In the genomic region with DNA sequence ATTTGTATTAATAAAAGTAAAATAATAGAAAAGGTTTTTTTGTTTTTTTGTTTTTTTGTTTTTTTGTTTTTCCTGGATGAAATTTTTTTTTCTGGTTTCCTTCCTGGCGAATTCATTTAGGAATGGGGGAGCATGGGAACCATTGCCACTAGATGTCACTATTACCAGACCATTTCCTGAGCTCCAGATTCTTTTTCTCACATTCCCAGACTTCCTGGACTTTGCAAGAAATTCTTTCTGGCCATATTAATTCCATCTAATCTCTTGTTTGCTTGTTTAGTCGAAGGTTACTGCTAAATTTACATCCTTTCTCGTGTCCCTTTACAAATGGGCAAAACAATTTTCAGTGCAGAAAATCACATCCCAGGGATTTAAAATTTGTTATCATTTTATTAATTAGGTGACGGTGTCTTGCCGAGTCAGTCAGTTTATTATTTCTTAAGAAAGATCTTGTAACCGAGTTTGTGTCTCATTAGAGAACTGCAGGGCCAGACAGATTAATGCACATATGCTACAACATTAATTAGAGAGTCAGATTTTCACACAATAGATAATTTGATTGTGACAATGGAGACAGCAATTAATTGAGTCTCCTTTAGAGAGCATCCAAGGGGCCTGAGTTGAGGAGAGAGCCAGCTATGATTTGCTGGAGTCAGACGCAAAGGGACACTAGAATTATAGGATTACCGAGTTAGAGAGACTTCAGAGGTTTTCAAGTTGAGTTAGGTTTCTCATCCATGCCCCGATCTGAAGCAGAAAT, we compare ENCODE assay signal across 12 mouse cellular contexts.
A peak's percentile ranks its signal among the peaks of the same experiment; 100 is the strongest.
DNase-seq lines count a peak whose midpoint lies in the region; ATAC-seq and TF ChIP-seq lines count a peak whose summit lies in the region.
"Had no signal": no experiment of that assay in that cellular context is flagged by ENCODE, and none has a peak within 500 bp of the region (broad histone marks: within the 10 kb centered on the region; RNA-seq: fewer than 3 reads in every experiment).

No protein-coding gene starts in this region.

- H3K79me2 ChIP-seq in liver, adult 2 months (ENCODE audit: control insufficient read depth, insufficient read depth, low read length): no peaks in the 10 kb centered on the region

- H3K4me3 ChIP-seq in gastrocnemius, adult 2 months: no peak overlapping the region
- no peak overlapping the region for H3K4me3 ChIP-seq in liver, adult 2 months (ENCODE audit: insufficient read depth, low read depth, low read length)
- no peak overlapping the region for H3K4me3 ChIP-seq in liver, embryonic 11.5 days (ENCODE audit: low read depth, low read length)
- H3K4me3 ChIP-seq in neural tube, embryonic 14.5 days (ENCODE audit: low read depth, low read length): no peak overlapping the region
- no peak overlapping the region for H3K4me3 ChIP-seq in heart, embryonic 10.5 days
- H3K4me3 ChIP-seq: erythroblast, embryonic 14.5 days had no signal

- peak; percentile 8; the same call in 1 of the 2 replicates for TF ChIP-seq CTCF in gastrocnemius, adult 2 months (IDR thresholded peaks at IDR 0.05)
- TF ChIP-seq CTCF in liver, adult 2 months (IDR thresholded peaks at IDR 0.05; ENCODE audit: low read depth, low read length): no peak; the same call in 1 of the 2 replicates

- no peak overlapping the region for H3K4me2 ChIP-seq in liver, embryonic 11.5 days
- H3K4me2 ChIP-seq in neural tube, embryonic 14.5 days (ENCODE audit: low read depth, low read length): peak overlapping the region; percentile 29; the same call in 1 of the 2 replicates

- no peaks in the 10 kb centered on the region for H3K9me3 ChIP-seq in liver, embryonic 11.5 days (ENCODE audit: control insufficient read depth, low read length)
- no peaks in the 10 kb centered on the region for H3K9me3 ChIP-seq in neural tube, embryonic 14.5 days (ENCODE audit: control insufficient read depth, low read length)
- no peaks in the 10 kb centered on the region for H3K9me3 ChIP-seq in heart, embryonic 10.5 days

- H3K36me3 ChIP-seq in liver, adult 2 months (ENCODE audit: control insufficient read depth, insufficient read depth, low read length): no peaks in the 10 kb centered on the region
- H3K36me3 ChIP-seq in liver, embryonic 11.5 days (ENCODE audit: control insufficient read depth, insufficient read depth, low read length): no peaks in the 10 kb centered on the region
- no peaks in the 10 kb centered on the region for H3K36me3 ChIP-seq in neural tube, embryonic 14.5 days (ENCODE audit: control insufficient read depth, insufficient read depth, low read length)
- no peaks in the 10 kb centered on the region for H3K36me3 ChIP-seq in heart, embryonic 10.5 days

- no peak; the same call in 1 of the 2 replicates for ATAC-seq in liver, embryonic 11.5 days (replicated peaks; ENCODE audit: low FRiP score)
- ATAC-seq in neural tube, embryonic 14.5 days (ENCODE audit: low read depth): no peak
- ATAC-seq: CD4-positive, CD25-positive, alpha-beta regulatory T cell, adult 4 months had no signal

- no peak overlapping the region for H3K9ac ChIP-seq in liver, adult 2 months (ENCODE audit: low read depth, low read length)
- no peak overlapping the region for H3K9ac ChIP-seq in liver, embryonic 11.5 days (ENCODE audit: low read depth, low read length)
- no peak overlapping the region for H3K9ac ChIP-seq in neural tube, embryonic 14.5 days (replicated peaks; ENCODE audit: low read depth, low read length)
- H3K9ac ChIP-seq: liver, embryonic 14.5 days had no signal

- intact Hi-C loops in gastrocnemius, adult 2 months (cut with DNase I): no loop called here

- H3K27ac ChIP-seq in gastrocnemius, adult 2 months: no peak overlapping the region
- H3K27ac ChIP-seq in liver, adult 2 months (replicated peaks; ENCODE audit: insufficient read depth, low read depth, low read length): no peak overlapping the region
- H3K27ac ChIP-seq in liver, embryonic 11.5 days (ENCODE audit: low read depth, low read length): no peak overlapping the region
- no peak overlapping the region for H3K27ac ChIP-seq in neural tube, embryonic 14.5 days (ENCODE audit: low read depth, low read length)
- H3K27ac ChIP-seq in heart, embryonic 10.5 days: no peak overlapping the region
- H3K27ac ChIP-seq: liver, embryonic 14.5 days had no signal

- no peaks in the 10 kb centered on the region for H3K27me3 ChIP-seq in liver, adult 2 months (ENCODE audit: control insufficient read depth, insufficient read depth, low read length)
- no peaks in the 10 kb centered on the region for H3K27me3 ChIP-seq in liver, embryonic 11.5 days (replicated peaks; ENCODE audit: control insufficient read depth, insufficient read depth, low read length)
- H3K27me3 ChIP-seq in neural tube, embryonic 14.5 days (ENCODE audit: control insufficient read depth, insufficient read depth, low read length): no peaks in the 10 kb centered on the region
- no peaks in the 10 kb centered on the region for H3K27me3 ChIP-seq in heart, embryonic 10.5 days (ENCODE audit: insufficient read depth, poor library complexity, severe bottlenecking)

- WGBS in liver, adult 2 months: 42% methylated on average over 9 of the region's 9 CpGs
- 46% methylated on average over 9 of the region's 9 CpGs for WGBS in liver, embryonic 11.5 days
- 40% methylated on average over 9 of the region's 9 CpGs for WGBS in neural tube, embryonic 14.5 days
- WGBS in heart, embryonic 10.5 days: 49% methylated on average over 9 of the region's 9 CpGs

- no peak for DNase-seq in gastrocnemius, adult 2 months
- no peak for DNase-seq in gastrocnemius, adult 18-20 months (ENCODE audit: low spot score)
- DNase-seq in liver, adult 2 months (ENCODE audit: extremely low read depth, low read depth, low spot score): peak; percentile 3
- DNase-seq in liver, embryonic 11.5 days (ENCODE audit: low spot score): no peak
- peak; percentile 7 for DNase-seq in embryo, embryonic 11.5 days (ENCODE audit: low read depth, low spot score)
- no peak for DNase-seq in heart, embryonic 10.5 days (ENCODE audit: low spot score)
- no peak for DNase-seq in yolk sac, embryonic 10.5 days (ENCODE audit: low spot score)
- DNase-seq: adrenal gland, postnatal 14 days had no signal

- no peak for TF ChIP-seq POLR2A in liver, adult 2 months (IDR thresholded peaks at IDR 0.05; ENCODE audit: extremely low read depth, insufficient read depth, low read length)

- no peaks in the 10 kb centered on the region for H3K4me1 ChIP-seq in liver, adult 2 months (ENCODE audit: control insufficient read depth, insufficient read depth, low read length)
- H3K4me1 ChIP-seq in liver, embryonic 11.5 days (replicated peaks; ENCODE audit: control insufficient read depth, insufficient read depth, low read length): no peaks in the 10 kb centered on the region
- H3K4me1 ChIP-seq in neural tube, embryonic 14.5 days (ENCODE audit: control insufficient read depth, insufficient read depth, low read length): no peaks in the 10 kb centered on the region
- H3K4me1 ChIP-seq in heart, embryonic 10.5 days: no peaks in the 10 kb centered on the region

Comparison
In these comparisons a context has a peak if more than half of its experiments do, and no peak if none do; other contexts are left out.
1. DNase-seq: peak in liver, adult 2 months (single experiment) and embryo, embryonic 11.5 days (single experiment); none in gastrocnemius, adult 2 months (single experiment), gastrocnemius, adult 18-20 months (single experiment), liver, embryonic 11.5 days (single experiment), heart, embryonic 10.5 days (single experiment) and yolk sac, embryonic 10.5 days (single experiment).